Mouse (Mus musculus) cerebellum, adult 2 months (tissue): ENCODE data around the gene Atp1a2.

ENCODE experiments used
- CTCF ChIP-seq: fragments of 200-500 bp; IDR thresholded peaks from 2 replicates; pipeline ENCODE4 v1.5.1; 2011; ENCODE audit warnings: low read depth, mild to moderate bottlenecking, control low read depth, low read length, moderate library complexity, borderline replicate concordance; ENCODE audit not compliant: insufficient read depth
- POLR2A ChIP-seq: fragments of 200-500 bp; IDR thresholded peaks from 2 replicates; pipeline ENCODE4 v1.6.1; 2011; ENCODE audit warnings: low read length, control low read depth, borderline replicate concordance; ENCODE audit not compliant: insufficient read depth

DNA sequence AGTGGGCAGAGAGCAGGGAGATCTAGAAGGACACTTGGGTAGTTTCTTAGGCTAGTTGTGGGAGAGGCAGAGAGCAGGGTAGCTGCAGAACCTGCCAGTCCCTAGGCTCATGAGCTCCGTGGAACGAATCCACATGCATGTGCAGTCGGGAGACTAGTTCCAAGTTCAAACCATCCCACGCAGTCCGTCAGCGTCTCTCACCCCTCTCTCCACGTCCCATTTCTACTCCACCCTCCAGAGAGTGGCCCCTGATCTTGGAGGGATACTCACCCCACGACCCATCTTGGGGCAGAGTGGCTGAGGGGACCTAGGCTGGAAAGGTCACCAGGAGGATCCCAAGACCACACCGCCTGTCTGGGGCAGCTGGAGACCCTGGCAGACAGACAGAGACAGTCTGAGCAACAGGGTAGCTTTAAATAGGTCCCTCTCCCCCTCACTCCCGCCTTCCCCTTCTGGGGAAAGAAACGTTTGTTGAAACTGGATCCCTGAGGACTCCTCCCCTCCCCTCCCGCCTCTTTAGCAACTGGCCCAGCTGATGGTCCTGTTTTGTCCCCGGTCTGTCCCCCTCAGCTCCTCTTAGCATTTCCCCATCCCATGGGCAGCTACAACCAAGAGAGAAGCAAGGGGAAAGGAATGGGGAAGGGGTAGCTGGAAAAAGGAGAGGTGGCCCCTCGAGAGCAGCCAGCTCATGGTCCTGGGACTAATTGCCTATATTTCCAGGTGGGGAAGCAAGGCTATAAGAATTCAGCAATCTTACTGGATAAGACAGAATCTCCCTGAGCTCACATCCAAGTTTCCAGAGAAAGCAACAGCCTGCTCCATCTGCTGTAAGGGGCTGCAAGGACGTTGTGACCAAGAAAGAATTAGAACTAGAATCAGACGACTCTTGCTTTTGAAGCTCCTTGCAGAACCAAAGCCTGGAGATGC lies at the start of gene Atp1a2:
- TF ChIP-seq POLR2A: peak; percentile 59; the same call in 1 of the 2 replicates
- TF ChIP-seq CTCF: no peak
